Mouse (Mus musculus): ENCODE measurements around the gene Hdac9. TPM values are rescaled to one million over a fixed set of nuclear protein-coding genes. Genes with fewer than 3 reads are reported as not detected.

The Hdac9 gene
- polyA plus RNA-seq, 1 experiment from 2014 or later = 10.1 TPM

DNA sequence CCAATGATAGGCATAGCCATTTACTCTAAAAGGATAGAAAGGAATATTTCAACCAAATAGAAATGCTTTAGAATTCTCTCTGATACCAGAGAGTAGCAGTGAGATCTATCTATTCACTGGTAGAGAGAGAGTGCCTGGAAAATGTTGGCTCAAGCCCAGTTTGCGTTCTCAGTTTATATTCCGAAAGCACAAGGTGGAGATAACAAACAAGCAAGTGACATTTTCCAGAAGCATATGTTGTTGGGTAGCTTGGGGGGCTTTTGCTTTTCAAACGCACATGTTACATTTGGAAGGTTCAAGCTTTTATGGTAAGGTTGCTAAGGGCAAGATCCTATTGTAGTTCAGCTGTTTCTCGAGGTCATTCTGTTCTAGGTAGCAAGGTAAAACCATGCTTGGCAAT is 657.2 kb downstream of the Hdac9 start:
- no peak for DNase-seq (ENCODE audit: low spot score)
- H3K9me3 ChIP-seq = no peaks in the 10 kb centered on the region
- WGBS = 91% methylated on average over 4 of the region's 4 CpGs

DNA sequence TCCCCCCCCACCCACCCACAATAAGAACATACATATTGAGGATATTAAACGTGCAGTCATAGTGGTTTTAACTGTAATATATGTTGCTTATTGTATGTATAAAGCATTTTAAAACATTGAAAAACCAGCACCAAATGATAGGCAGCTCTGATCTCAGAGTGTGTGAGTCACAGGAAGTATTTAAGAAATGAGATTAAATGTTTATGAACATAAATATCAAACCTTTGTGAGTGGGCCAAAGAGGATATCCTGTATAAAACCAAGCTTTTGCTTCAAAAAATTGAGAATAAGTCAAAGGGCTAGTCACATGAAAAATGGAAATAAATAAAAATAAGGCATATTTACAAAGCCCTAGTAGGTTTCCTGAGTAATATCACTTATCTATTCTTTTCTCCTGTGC is 667.7 kb downstream of the Hdac9 start:
- DNase-seq (ENCODE audit: low spot score) = no peak
- Histone ChIP-seq H3K27ac (no peak overlapping the region), H3K9me3 (no peaks in the 10 kb centered on the region), H3K36me3 (no peaks in the 10 kb centered on the region), H3K4me1 (replicated peaks) (no peaks in the 10 kb centered on the region; the same call in 1 of the 2 replicates), H3K27me3 (ENCODE audit: insufficient read depth, poor library complexity, severe bottlenecking) (no peaks in the 10 kb centered on the region), H3K4me3 (no peak overlapping the region)
- 88% methylated on average over 1 of the region's 1 CpGs for WGBS

More for the DNA sequence above, 657.2 kb downstream of the Hdac9 start:
- Histone ChIP-seq H3K27ac (no peak overlapping the region), H3K27me3 (ENCODE audit: insufficient read depth, poor library complexity, severe bottlenecking) (no peaks in the 10 kb centered on the region), H3K4me1 (replicated peaks) (no peaks in the 10 kb centered on the region), H3K4me3 (no peak overlapping the region), H3K36me3 (no peaks in the 10 kb centered on the region)

DNA sequence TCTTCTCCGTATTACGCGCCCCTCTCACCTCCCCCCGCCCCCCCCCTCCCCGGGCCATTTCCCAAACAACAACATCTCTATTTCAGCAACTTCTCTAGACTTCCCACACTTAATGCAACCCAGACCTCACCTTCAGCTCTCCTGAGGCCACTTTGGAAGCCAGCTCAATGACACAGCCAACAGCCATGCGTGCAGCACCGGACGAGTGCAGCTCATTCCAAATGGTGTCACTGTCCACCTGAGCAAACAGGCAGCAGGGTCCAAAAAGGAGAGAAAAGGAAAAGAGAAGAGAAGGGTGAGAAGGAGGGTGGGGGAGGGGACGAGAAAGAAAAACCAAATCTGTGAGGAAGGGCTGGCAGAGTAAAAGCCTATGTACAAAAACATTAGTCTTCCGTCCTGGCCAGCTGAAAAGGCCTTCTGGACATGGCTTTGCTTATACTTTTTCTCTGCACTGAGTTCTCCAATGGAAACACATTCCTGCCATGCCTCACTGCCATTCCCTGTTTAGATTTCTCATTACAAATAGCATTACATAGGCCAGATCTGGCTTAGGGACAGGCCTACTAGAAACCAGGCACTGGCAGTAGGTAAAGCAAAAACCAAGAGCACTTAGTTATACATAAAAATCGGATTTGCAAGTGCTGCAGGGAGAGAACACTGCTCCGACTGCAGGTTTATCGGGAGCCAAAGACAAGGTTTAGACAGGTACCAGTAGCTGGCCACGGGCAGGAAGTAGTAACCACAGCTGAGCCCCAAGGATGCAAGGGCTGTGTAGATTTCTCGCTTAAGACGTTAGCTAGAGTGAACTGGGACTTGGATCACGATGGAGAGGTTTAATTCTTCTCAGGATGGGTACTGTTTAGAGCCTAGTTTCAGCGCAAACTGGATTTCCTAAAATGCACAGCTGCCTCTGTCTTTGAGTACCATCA is 668.4 kb downstream of the Hdac9 start:
- Histone ChIP-seq H3K27ac (no peak overlapping the region), H3K4me3 (no peak overlapping the region), H3K9me3 (no peaks in the 10 kb centered on the region), H3K36me3 (no peaks in the 10 kb centered on the region), H3K4me1 (replicated peaks) (no peaks in the 10 kb centered on the region; the same call in 1 of the 2 replicates), H3K27me3 (ENCODE audit: insufficient read depth, poor library complexity, severe bottlenecking) (no peaks in the 10 kb centered on the region)
- peak; percentile 37 for DNase-seq (ENCODE audit: low spot score)
- 77% methylated on average over 18 of the region's 18 CpGs for WGBS

DNA sequence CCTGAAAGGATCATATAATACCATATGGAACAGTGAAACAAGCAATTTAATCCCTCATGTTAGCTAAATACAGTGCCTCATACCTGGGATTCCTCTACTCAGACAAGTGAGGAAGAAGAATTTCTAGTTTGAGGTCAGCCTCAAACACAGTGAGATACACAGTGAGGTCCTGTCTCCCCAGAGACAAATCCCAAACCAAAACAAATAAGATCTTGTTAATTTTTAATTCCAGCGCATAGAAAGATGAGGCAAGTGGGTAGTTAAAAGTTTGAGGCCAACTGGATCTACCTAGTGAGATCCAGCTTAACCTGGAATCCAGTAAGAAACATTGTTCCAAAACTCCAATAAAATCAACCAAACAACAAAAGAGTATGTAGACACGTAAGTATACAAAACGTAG is 678.1 kb downstream of the Hdac9 start:
- Histone ChIP-seq H3K4me1 (replicated peaks) (no peaks in the 10 kb centered on the region), H3K36me3 (no peaks in the 10 kb centered on the region), H3K4me3 (no peak overlapping the region), H3K27me3 (ENCODE audit: insufficient read depth, poor library complexity, severe bottlenecking) (no peaks in the 10 kb centered on the region), H3K9me3 (no peaks in the 10 kb centered on the region), H3K27ac (no peak overlapping the region)
- no peak for DNase-seq (ENCODE audit: low spot score)
- 90% methylated on average over 3 of the region's 3 CpGs for WGBS

DNA sequence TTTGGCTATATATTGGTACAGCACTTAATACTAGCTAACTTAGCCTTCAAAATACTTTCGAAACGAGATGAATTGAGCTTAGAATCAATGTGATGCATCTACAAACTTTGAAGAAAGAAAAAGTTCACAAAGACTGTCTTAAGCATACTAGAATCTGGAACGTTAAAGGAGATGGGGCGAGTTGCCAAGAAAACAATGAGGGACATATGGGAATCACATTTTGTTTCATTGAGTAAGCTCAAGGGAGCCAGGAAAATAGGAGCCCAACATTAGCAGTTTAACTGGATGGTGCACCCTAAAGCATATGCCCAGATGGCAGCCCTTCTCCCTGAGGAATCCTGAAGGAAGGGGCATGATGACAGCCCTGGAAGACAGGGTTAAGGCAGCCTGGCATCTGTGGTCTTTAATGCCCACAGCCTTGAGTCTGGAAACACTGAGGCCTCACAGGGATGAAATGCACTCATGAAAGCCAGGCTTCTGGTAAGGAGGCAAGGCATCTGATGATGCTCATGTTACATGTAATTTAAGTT is 685.2 kb downstream of the Hdac9 start:
- no peak for DNase-seq (ENCODE audit: low spot score)
- WGBS = 84% methylated on average over 4 of the region's 4 CpGs

DNA sequence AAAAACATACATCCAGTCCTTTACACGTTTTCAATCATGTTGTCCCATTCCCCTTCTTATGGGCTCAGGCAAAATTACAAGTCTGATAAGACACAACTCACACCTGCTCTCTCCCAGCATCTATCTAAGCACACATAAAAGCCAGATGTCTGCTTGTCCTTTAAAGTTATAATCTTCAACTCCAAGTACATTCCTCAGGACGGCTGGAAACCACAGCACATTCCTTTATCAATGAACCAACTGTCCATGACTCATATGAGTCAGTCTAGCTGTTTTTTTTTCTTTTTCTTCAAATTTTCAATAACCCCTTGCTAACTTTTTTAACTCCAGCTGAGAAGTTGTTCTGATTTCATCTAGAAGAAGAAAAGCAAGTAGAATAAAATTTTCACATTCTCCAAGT is 692.4 kb downstream of the Hdac9 start:
- Histone ChIP-seq H3K27me3 (ENCODE audit: insufficient read depth, poor library complexity, severe bottlenecking) (no peaks in the 10 kb centered on the region), H3K27ac (no peak overlapping the region), H3K36me3 (no peaks in the 10 kb centered on the region), H3K4me3 (no peak overlapping the region), H3K9me3 (no peaks in the 10 kb centered on the region), H3K4me1 (replicated peaks) (peaks cover 17% of the 10 kb centered on the region)
- 70% methylated on average over 2 of the region's 2 CpGs for WGBS
- DNase-seq (ENCODE audit: low spot score) = no peak

More for the DNA sequence above, 685.2 kb downstream of the Hdac9 start:
- Histone ChIP-seq H3K4me3 (no peak overlapping the region), H3K27ac (no peak overlapping the region), H3K4me1 (replicated peaks) (no peaks in the 10 kb centered on the region), H3K27me3 (ENCODE audit: insufficient read depth, poor library complexity, severe bottlenecking) (no peaks in the 10 kb centered on the region), H3K36me3 (no peaks in the 10 kb centered on the region), H3K9me3 (no peaks in the 10 kb centered on the region)

DNA sequence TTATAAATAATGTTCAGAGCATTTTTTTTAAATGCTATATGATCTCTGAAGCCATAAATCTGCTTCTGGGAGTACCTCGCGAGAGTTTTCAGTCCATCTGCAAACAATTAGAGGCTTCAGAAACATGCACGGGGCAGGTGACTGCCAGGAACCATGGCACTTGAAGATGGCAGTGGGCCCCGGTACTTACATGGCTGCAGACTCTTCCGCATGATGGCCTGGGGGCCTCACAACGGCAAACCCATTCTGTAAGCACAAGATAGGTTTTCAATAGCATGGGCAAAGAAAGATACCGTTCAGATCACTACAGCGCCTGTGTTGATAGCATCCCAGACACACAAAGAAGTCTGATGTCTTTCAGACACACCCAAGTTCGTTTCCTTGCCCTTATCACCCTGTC is 695.9 kb downstream of the Hdac9 start:
- Histone ChIP-seq H3K36me3 (no peaks in the 10 kb centered on the region), H3K4me1 (replicated peaks) (peaks cover 18% of the 10 kb centered on the region), H3K9me3 (no peaks in the 10 kb centered on the region), H3K27me3 (ENCODE audit: insufficient read depth, poor library complexity, severe bottlenecking) (no peaks in the 10 kb centered on the region), H3K27ac (no peak overlapping the region), H3K4me3 (no peak overlapping the region)
- 73% methylated on average over 9 of the region's 9 CpGs for WGBS
- no peak for DNase-seq (ENCODE audit: low spot score)

DNA sequence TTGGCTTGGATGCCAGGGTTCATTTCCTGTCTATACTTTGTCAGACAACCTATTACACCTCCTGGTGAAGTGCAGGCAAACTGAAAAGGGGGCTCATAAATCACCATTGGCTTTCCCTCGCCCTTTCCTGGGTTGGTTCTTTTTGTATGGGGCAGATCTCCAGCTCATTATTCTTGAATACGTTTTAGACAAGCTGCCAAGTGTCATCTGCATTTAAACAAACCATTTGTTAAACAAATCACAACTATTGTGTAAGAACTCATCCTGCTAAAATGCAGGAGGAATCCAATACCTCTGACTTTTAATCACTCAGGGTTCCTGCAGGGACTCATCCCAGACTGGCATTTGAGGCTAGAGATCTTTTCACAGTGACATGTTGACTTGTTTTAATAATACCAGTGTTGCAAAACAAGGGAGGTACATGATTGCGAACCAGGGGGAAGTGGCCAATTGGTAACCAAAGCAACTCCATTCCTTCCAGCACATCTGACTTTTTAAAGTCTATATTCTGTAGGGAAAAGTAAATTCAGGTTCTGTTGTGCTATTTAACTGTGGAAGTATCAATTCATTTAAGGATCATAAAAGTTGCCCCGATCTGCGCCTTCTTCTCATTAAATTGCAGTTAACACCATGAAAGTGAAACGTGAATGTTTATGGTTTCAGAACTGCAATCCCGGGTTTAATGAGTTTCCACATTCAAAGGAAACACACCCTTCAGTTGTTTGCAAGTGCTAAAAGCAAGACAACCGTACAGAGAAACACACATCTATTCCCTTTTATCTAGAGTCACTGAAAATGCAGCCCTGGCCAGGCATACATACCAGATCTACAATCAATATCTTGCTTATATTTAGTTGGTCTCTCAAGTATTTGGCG is 696.6 kb downstream of the Hdac9 start:
- Histone ChIP-seq H3K9me3 (no peaks in the 10 kb centered on the region), H3K27me3 (ENCODE audit: insufficient read depth, poor library complexity, severe bottlenecking) (no peaks in the 10 kb centered on the region), H3K4me3 (no peak overlapping the region), H3K4me1 (replicated peaks) (peaks cover 23% of the 10 kb centered on the region), H3K27ac (no peak overlapping the region), H3K36me3 (no peaks in the 10 kb centered on the region)
- 56% methylated on average over 9 of the region's 9 CpGs for WGBS
- no peak for DNase-seq (ENCODE audit: low spot score)

DNA sequence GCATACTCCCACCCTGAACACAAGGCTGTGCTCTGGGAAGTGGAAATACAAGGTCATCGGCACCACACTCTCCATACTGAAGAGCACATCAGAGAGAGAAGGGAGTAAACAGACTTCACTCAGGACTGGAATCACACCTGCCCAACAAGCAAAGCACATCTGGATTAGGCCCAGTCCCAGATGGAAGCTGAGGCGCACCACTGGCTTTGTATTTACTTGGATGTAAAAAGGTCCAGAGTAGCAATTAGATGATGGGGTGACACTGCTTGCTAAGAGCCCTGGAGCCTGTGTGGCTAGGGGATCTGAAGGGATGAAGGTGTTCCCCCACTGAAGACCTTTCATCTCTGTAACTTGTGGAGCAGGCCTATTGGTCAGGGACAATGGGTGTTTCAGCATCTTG is 698.3 kb downstream of the Hdac9 start:
- Histone ChIP-seq H3K27ac (no peak overlapping the region), H3K4me1 (replicated peaks) (peaks cover 29% of the 10 kb centered on the region), H3K36me3 (no peaks in the 10 kb centered on the region), H3K27me3 (ENCODE audit: insufficient read depth, poor library complexity, severe bottlenecking) (no peaks in the 10 kb centered on the region), H3K9me3 (no peaks in the 10 kb centered on the region), H3K4me3 (no peak overlapping the region)
- DNase-seq (ENCODE audit: low spot score) = no peak
- 83% methylated on average over 2 of the region's 2 CpGs for WGBS

DNA sequence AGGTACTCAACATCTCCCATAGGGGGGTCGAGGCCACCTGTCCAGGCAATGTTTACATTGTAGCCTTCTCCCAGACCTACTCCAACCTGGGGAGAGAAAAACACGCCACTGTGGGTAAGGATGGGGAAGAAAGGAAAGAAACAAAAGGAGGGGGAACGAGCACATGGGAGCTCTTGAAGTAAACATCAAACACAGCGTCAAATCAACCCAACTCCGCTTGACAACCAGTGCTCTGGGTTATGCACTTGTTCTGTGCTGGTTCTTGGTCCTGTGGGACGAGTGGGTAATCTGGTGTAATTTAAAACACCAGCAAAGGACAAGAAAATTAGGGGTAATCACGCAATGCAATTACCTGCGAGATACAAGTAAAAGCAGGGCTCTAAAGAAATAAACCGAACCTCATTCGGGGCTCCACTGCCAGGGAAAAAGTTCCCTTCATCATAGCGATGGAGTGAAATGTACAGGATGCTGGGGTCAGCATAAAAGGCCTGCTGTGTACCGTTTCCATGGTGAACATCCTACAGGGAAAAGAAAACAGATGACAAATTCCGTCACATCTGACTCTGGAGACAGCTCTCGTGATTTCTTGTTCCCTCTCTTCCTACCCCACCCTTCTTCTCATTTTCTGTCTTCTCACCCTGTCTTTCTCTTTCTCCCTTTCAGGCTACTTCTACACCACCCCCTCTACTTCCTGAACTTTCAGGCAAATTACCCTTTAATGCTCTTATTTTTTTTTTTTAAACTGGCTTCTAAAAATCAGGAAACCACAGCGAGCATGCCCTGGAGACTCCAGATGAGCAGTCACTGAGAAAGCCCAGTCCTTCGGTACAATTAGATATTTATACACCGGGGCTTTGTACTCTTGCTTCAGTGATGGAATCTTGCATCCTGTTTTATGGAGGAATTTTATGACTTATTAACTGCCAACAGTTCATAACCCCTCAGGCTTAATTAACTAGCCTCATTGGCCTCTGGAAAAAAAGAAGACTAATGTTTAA is 701.6 kb downstream of the Hdac9 start:
- Histone ChIP-seq H3K9me3 (no peaks in the 10 kb centered on the region), H3K4me3 (no peak overlapping the region), H3K36me3 (no peaks in the 10 kb centered on the region), H3K27ac (no peak overlapping the region), H3K27me3 (ENCODE audit: insufficient read depth, poor library complexity, severe bottlenecking) (no peaks in the 10 kb centered on the region), H3K4me1 (replicated peaks) (peaks cover 18% of the 10 kb centered on the region)
- DNase-seq (ENCODE audit: low spot score) = peak; percentile 15
- 60% methylated on average over 17 of the region's 17 CpGs for WGBS

DNA sequence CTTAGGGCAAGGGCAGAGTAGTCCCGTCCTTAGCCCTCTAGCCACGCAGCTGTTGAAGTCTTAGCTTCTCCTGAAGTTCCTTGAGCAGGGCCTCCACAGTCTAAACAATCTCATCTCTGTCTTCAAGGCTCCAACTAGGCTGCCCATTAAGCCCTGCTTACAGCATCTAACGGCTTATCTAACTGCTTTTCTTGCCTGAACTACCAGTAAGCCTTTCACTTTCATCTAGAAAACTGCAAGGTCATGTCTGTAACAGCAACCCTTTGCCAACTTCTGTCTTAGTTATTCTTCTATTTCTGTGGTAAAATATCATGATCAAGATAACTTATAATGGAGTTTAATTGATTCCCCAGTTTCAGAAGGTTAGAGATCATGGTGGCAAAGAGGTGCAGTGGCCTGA is 704.7 kb downstream of the Hdac9 start:
- WGBS = 75% methylated on average over 3 of the region's 3 CpGs
- no peak overlapping the region for H3K27ac ChIP-seq
- DNase-seq (ENCODE audit: low spot score) = no peak

DNA sequence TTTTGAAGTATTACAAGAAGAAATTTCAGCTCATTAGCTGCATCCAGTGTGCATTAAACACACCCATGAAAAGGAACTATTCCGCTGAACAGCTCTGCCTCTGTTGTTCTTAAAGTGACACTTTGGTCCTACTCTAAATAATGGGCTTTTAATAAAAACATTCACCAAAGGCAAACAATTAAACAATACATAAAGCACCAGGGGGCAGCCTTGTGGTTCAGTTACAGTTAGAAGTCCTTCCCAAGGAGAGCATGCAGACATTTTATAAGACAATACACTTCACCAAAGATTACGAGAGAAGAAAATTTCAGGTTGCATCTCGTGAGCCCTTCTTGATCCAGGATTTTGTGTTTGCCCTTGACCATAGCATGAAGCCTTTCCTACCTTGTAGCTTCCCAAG is 715.4 kb downstream of the Hdac9 start:
- Histone ChIP-seq H3K9me3 (no peaks in the 10 kb centered on the region), H3K4me1 (replicated peaks) (peaks cover 6% of the 10 kb centered on the region; the same call in 1 of the 2 replicates), H3K27ac (peak overlapping the region; percentile 13; the same call in 1 of the 2 replicates), H3K36me3 (no peaks in the 10 kb centered on the region), H3K27me3 (ENCODE audit: insufficient read depth, poor library complexity, severe bottlenecking) (no peaks in the 10 kb centered on the region), H3K4me3 (no peak overlapping the region)
- 79% methylated on average over 3 of the region's 3 CpGs for WGBS
- DNase-seq (ENCODE audit: low spot score) = no peak

More for the DNA sequence above, 704.7 kb downstream of the Hdac9 start:
- no peak overlapping the region for H3K4me3 ChIP-seq
- H3K27me3 ChIP-seq (ENCODE audit: insufficient read depth, poor library complexity, severe bottlenecking) = no peaks in the 10 kb centered on the region
- H3K9me3 ChIP-seq = no peaks in the 10 kb centered on the region
- H3K4me1 ChIP-seq (replicated peaks) = peaks cover 12% of the 10 kb centered on the region; the same call in 1 of the 2 replicates
- no peaks in the 10 kb centered on the region for H3K36me3 ChIP-seq

All from hindbrain, embryonic 10.5 days (tissue).